In the genomic region with DNA sequence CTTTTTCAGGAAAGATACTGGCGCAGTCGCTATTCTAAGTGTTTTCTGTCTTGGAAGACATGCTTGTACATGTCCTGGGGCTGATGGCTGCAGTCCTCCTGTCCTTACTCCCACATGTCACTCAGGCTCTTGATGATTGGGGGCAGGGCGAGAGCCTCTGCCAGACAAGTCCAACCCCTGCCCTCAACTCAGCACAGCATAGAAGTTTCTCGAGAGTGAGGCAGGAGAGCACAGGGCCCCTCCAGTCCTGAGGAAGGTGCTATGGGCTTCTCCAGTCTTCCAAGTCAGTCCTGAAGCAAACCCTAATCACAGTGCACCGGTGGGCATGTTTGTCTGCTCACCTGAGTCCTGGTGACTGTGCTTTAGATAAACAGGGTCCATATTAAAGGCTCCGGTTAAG, we compare ENCODE assay signal across 13 mouse cellular contexts. TPM values are rescaled to one million over a fixed set of nuclear protein-coding genes. Genes with fewer than 3 reads are reported as not detected.
DNase-seq lines count a peak whose midpoint lies in the region; ATAC-seq and TF ChIP-seq lines count a peak whose summit lies in the region.
"Had no signal": no experiment of that assay in that cellular context is flagged by ENCODE, and none has a peak within 500 bp of the region (broad histone marks: within the 10 kb centered on the region; RNA-seq: fewer than 3 reads in every experiment).

No protein-coding gene starts in this region.

- no peak for DNase-seq in heart, postnatal 14 days
- peak; percentile 26 for DNase-seq in neural tube, embryonic 11.5 days (ENCODE audit: low spot score)
- DNase-seq in neural tube, embryonic 10.5 days (ENCODE audit: extremely low spot score, low spot score) = no peak
- DNase-seq in hindbrain, embryonic 14.5 days (ENCODE audit: low spot score) = no peak
- no peak for DNase-seq in stomach, postnatal 0 days (ENCODE audit: low spot score)
- no peak for DNase-seq in ovary, postnatal 14 days (ENCODE audit: low spot score)
- DNase-seq in testis, postnatal 14 days (ENCODE audit: low spot score) = no peak
- DNase-seq: adrenal gland, postnatal 10 days; cerebellum, postnatal 25 days; gastrocnemius, postnatal 14 days; layer of hippocampus, adult 9-11 months; thymus, postnatal 25 days had no signal

- peak; percentile 47; the same call in 1 of the 2 replicates for ATAC-seq in heart, embryonic 16.5 days (replicated peaks; ENCODE audit: extremely low read depth, insufficient read depth, low FRiP score)
- ATAC-seq in neural tube, embryonic 11.5 days (ENCODE audit: insufficient read depth, low FRiP score, low TSS enrichment) = peak; percentile 14; the same call in 1 of the 2 replicates
- no peak for ATAC-seq in hindbrain, embryonic 14.5 days (ENCODE audit: low FRiP score)
- ATAC-seq in stomach, postnatal 0 days (ENCODE audit: low FRiP score, low TSS enrichment) = peak; percentile 11; the same call in 1 of the 2 replicates

- H3K9me3 ChIP-seq in heart, embryonic 16.5 days (replicated peaks; ENCODE audit: control insufficient read depth, low read length) = no peaks in the 10 kb centered on the region
- H3K9me3 ChIP-seq in neural tube, embryonic 11.5 days (ENCODE audit: control insufficient read depth, low read length) = no peaks in the 10 kb centered on the region
- H3K9me3 ChIP-seq in hindbrain, embryonic 14.5 days (ENCODE audit: control insufficient read depth, low read length) = no peaks in the 10 kb centered on the region
- no peaks in the 10 kb centered on the region for H3K9me3 ChIP-seq in stomach, postnatal 0 days (ENCODE audit: control insufficient read depth, low read length)

- peak overlapping the region; percentile 96 for H3K27ac ChIP-seq in heart, embryonic 16.5 days (ENCODE audit: low read length)
- peak overlapping the region; percentile 76 for H3K27ac ChIP-seq in neural tube, embryonic 11.5 days (ENCODE audit: low read depth, low read length)
- peak overlapping the region; percentile 39; the same call in 1 of the 2 replicates for H3K27ac ChIP-seq in hindbrain, embryonic 14.5 days
- peak overlapping the region; percentile 30 for H3K27ac ChIP-seq in stomach, postnatal 0 days (replicated peaks)

- H3K4me3 ChIP-seq in heart, embryonic 16.5 days (ENCODE audit: low read length) = no peak overlapping the region
- H3K4me3 ChIP-seq in neural tube, embryonic 11.5 days (ENCODE audit: low read depth, low read length) = no peak overlapping the region
- H3K4me3 ChIP-seq in hindbrain, embryonic 14.5 days (replicated peaks; ENCODE audit: low read length) = no peak overlapping the region
- no peak overlapping the region for H3K4me3 ChIP-seq in stomach, postnatal 0 days (ENCODE audit: low read depth, low read length)

- WGBS in heart, embryonic 16.5 days = 23% methylated on average over 6 of the region's 6 CpGs
- 31% methylated on average over 6 of the region's 6 CpGs for WGBS in neural tube, embryonic 11.5 days
- WGBS in hindbrain, embryonic 14.5 days = 30% methylated on average over 6 of the region's 6 CpGs
- WGBS in stomach, postnatal 0 days = 26% methylated on average over 6 of the region's 6 CpGs

- TF ChIP-seq EP300 in stomach, postnatal 0 days (optimal IDR thresholded peaks at IDR 0.05) = no peak

- H3K9ac ChIP-seq in heart, embryonic 16.5 days (ENCODE audit: low read length) = peak overlapping the region; percentile 63
- H3K9ac ChIP-seq in neural tube, embryonic 11.5 days (ENCODE audit: low read length) = peak overlapping the region; percentile 2; the same call in 1 of the 2 replicates
- 0 out of 2 replicates have a peak overlapping the region, but pooled peaks have one; percentile 5 for H3K9ac ChIP-seq in hindbrain, embryonic 14.5 days
- no peak overlapping the region for H3K9ac ChIP-seq in stomach, postnatal 0 days (ENCODE audit: low read length)

- TF ChIP-seq CTCF in stomach, postnatal 0 days (IDR thresholded peaks at IDR 0.05; ENCODE audit: low read depth) = no peak

- no peaks in the 10 kb centered on the region for H3K27me3 ChIP-seq in heart, embryonic 16.5 days (ENCODE audit: control insufficient read depth, insufficient read depth, low read length)
- no peaks in the 10 kb centered on the region for H3K27me3 ChIP-seq in neural tube, embryonic 11.5 days (ENCODE audit: control insufficient read depth, insufficient read depth, low read length)
- no peaks in the 10 kb centered on the region for H3K27me3 ChIP-seq in hindbrain, embryonic 14.5 days (ENCODE audit: control insufficient read depth, insufficient read depth, low read length)
- H3K27me3 ChIP-seq in stomach, postnatal 0 days (ENCODE audit: control insufficient read depth, insufficient read depth, low read length) = no peaks in the 10 kb centered on the region

- H3K36me3 ChIP-seq in heart, embryonic 16.5 days (ENCODE audit: control insufficient read depth, insufficient read depth) = no peaks in the 10 kb centered on the region
- no peaks in the 10 kb centered on the region for H3K36me3 ChIP-seq in neural tube, embryonic 11.5 days (ENCODE audit: control insufficient read depth, insufficient read depth, low read length)
- H3K36me3 ChIP-seq in hindbrain, embryonic 14.5 days (replicated peaks; ENCODE audit: control insufficient read depth, insufficient read depth) = no peaks in the 10 kb centered on the region
- no peaks in the 10 kb centered on the region for H3K36me3 ChIP-seq in stomach, postnatal 0 days (ENCODE audit: control insufficient read depth, insufficient read depth, low read length)

- peaks cover 72% of the 10 kb centered on the region for H3K4me1 ChIP-seq in heart, embryonic 16.5 days (ENCODE audit: control insufficient read depth, insufficient read depth, low read length)
- H3K4me1 ChIP-seq in neural tube, embryonic 11.5 days (ENCODE audit: control insufficient read depth, insufficient read depth, low read length) = peaks cover 55% of the 10 kb centered on the region
- H3K4me1 ChIP-seq in hindbrain, embryonic 14.5 days (replicated peaks; ENCODE audit: control insufficient read depth, insufficient read depth, low read length) = peaks cover 42% of the 10 kb centered on the region
- H3K4me1 ChIP-seq in stomach, postnatal 0 days (replicated peaks; ENCODE audit: control insufficient read depth, insufficient read depth) = peaks cover 14% of the 10 kb centered on the region

- intact Hi-C loops in heart, postnatal 14 days (cut with DNase I) = no loop called here

- H3K4me2 ChIP-seq in heart, embryonic 16.5 days (ENCODE audit: low read depth, low read length) = peak overlapping the region; percentile 32
- H3K4me2 ChIP-seq in neural tube, embryonic 11.5 days (ENCODE audit: low read depth) = no peak overlapping the region
- H3K4me2 ChIP-seq in hindbrain, embryonic 14.5 days (replicated peaks) = no peak overlapping the region
- 0 out of 2 replicates have a peak overlapping the region, but pooled peaks have one; percentile 3 for H3K4me2 ChIP-seq in stomach, postnatal 0 days (replicated peaks; ENCODE audit: low read depth)

RNA-seq across cellular contexts. Expression of a gene that starts 20.0 kb away (rescaled TPM):
- polyA plus RNA-seq in heart, embryonic 16.5 days (2015; fragmentation: Nextera tagmentation; extraction: Ambion mirVana) = 46.3 and 56.0 TPM in 2 replicates
- 1 to 10 TPM; 1.0 to 2.3 TPM for total RNA-seq in heart, postnatal 14 days (2021)
- polyA plus RNA-seq in neural tube, embryonic 11.5 days (2014; fragmentation: Nextera tagmentation; extraction: Ambion mirVana) = 71.6 and 76.6 TPM in 2 replicates
- polyA plus RNA-seq in hindbrain, embryonic 14.5 days (2014; fragmentation: Nextera tagmentation; extraction: Ambion mirVana) = 13.3 and 14.8 TPM in 2 replicates
- polyA plus RNA-seq in stomach, postnatal 0 days (2015; fragmentation: Nextera tagmentation; extraction: Ambion mirVana) = 9.5 and 10.5 TPM in 2 replicates

Comparison
In these comparisons a context has a peak if more than half of its experiments do, and no peak if none do; other contexts are left out.
1. H3K27ac ChIP-seq: peak in every context shown above with its lines; median percentile 96 in heart, embryonic 16.5 days; 76 in neural tube, embryonic 11.5 days; 39 in hindbrain, embryonic 14.5 days; 30 in stomach, postnatal 0 days.
2. H3K4me2 ChIP-seq: peak in heart, embryonic 16.5 days (single experiment) and stomach, postnatal 0 days (single experiment); none in neural tube, embryonic 11.5 days (single experiment) and hindbrain, embryonic 14.5 days (single experiment).